Mouse (Mus musculus): ENCODE results near the gene Itgb4. TPM values are rescaled to one million over a fixed set of nuclear protein-coding genes. Genes with fewer than 3 reads are reported as not detected.
A peak's percentile ranks its signal among the peaks of the same experiment; 100 is the strongest.

The Itgb4 gene
- total RNA-seq, 2 experiments from 2014 or later: 3.1 to 4.7 TPM

- DNase-seq: no peak
Observed at GRCm38 (mm10) chr11:115970006-115970673, 4.4 kb upstream of the Itgb4 start.

DNA sequence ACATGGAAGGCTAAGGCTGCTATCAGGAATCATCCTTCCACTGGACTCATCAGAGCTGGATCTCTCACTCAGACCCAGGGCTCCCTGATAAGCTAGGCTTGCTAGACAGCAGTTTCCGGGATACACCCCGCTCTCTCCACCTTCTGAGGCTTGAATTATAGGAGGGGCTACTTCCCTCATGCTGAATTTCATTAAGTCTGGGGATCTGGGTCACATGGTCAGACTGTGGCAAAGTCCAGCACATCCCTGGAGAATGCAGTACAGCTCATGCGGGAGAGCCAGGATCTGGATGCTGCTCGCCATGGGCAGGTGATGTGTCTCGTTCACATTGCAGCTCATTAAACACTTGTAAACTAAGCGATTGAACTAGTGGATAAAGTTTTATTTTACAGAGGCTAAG lies 3.5 kb upstream of the Itgb4 start:
- DNase-seq: no peak

- no peak for DNase-seq
Observed at GRCm38 (mm10) chr11:115975083-115975420, 543 bp downstream of the Itgb4 start.

DNA sequence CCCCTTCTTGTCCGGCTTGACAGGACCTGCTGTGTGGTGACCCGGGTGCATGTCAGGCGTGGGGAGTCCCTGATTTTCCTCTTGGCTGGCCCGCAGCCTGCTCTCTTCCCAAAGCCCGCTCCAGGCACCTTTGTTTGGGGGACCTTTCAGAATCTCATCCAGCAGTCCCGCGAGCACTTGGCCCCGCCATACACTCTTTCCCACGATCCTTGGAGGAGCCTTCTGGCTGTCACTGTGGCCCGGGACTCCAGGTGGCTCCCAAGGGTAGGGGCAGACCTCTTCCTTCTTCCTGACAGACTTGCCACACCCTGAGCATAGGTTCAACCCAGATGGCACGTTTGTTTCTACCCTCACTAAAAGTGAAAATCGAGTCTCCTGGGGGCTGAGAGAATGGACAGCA lies 1.0 kb downstream of the Itgb4 start:
- no peak for DNase-seq

DNA sequence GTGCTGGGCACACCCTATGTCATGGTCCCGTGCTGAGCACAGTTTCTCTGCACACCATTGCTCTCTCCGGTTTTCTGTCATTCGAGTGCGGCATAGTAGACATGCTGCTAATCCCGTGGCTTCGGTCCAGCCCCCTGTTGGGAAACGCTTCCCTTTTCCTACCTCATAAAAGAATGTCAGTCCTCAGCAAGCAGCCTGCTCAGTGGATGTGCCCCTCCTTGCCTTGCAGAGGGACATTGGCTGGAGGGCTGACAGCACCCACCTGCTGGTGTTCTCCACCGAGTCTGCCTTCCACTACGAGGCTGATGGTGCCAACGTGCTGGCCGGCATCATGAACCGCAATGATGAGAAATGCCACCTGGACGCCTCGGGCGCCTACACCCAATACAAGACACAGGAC lies 8.0 kb downstream of the Itgb4 start:
- no peak for DNase-seq

DNA sequence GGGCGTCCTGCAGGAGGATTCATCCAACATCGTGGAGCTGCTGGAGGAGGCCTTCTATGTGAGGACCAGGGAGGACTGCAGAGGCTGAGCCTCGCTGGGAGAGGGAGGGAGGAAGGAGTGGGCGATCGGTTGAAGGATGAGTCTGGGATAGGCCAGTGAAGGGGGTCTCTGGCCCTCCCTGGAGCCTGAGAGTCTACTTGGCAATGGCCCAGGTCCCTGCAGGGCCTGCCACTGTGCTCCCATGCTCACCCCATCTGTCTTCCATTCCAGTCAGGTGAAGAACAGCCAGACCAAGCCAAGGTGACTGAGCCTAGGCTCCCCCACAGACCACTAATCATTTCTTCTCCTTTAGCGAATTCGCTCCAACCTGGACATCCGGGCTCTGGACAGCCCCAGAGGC lies 8.8 kb downstream of the Itgb4 start:
- DNase-seq: no peak

DNA sequence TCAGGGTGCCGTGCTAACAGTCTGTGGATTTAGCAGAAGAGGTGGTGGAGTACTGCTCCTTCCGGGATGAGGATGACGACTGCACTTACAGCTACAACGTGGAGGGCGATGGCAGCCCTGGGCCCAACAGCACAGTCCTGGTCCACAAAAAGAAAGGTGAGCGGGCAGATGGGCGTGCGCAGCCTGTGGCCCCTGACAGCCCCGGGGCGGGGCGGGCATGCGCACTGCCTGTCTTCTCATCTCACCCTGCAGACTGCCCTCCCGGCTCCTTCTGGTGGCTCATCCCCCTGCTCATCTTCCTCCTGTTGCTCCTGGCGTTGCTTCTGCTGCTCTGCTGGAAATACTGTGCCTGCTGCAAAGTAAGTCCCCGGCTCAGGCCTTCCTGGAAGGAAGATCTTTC lies 15.2 kb downstream of the Itgb4 start:
- no peak for DNase-seq

- DNase-seq: no peak
Observed at GRCm38 (mm10) chr11:115992098-115992497, 17.6 kb downstream of the Itgb4 start.

GRCm38 (mm10) chr11:115995256-115995655 lies 20.7 kb downstream of the Itgb4 start:
- no peak for DNase-seq

DNA sequence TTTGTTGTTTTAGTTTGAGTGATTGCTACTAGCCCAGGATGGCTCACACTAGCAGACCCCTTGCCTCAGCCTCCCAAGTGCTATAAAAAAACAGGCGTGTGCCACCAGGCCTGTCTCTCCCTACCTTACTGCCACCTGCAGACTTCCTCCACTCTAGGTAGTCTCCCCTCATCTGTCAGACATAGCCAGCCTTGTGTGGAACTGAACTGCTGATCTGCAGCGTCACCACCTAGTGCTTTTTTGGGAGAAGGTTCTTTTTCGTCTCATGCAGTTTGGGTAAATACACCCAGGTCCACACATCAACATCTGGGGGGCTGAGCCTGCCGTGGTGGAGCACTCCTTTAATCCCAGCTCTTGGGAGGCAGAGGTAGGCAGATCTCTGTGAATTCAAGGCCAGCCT lies 22.5 kb downstream of the Itgb4 start:
- DNase-seq: no peak

GRCm38 (mm10) chr11:115997662-115998061 lies 23.2 kb downstream of the Itgb4 start:
- DNase-seq: no peak

- DNase-seq: no peak
Observed at GRCm38 (mm10) chr11:115999027-115999426, 24.5 kb downstream of the Itgb4 start.

GRCm38 (mm10) chr11:115999538-116000143 lies 25.1 kb downstream of the Itgb4 start:
- DNase-seq: peak; percentile 82

GRCm38 (mm10) chr11:116000607-116001006 lies 26.1 kb downstream of the Itgb4 start:
- no peak for DNase-seq

DNA sequence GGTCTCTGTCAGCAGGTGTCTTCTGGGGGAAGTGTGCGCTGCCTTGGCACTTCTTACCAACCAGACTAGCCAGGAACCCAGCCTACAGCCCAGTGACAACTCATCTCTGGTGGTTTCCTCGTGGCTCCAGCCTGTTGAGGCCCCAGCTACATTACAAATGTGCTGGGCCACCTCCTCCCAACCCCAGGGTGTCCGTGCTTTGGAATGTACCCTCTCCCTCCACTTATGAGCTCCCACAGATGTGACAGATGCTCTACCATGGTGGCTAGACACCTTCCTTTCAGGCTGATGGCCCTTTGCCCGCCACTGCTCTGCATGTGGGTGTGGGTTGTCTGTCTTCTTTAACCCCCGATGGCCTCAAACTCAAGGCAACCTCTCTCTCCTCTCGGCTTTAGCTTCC lies 27.2 kb downstream of the Itgb4 start:
- DNase-seq: no peak

DNA sequence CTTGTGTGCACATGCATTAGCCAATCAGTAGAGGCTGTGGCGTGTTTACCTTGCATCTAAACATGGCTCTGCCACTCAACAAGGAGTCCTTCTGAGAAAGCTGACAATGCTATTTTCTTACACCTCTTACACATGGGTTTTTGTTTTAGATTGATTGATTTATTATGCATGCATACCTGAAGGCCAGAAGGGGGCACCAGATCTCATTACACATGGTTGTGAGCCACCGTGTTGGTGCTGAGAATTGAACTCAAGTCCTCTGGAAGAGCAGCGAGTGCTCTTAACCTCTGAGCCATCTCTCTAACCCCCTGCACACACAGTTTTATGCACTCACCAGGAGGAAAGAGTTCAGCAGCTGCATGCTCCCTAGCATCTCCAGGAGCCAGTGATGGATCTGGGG lies 28.4 kb downstream of the Itgb4 start:
- DNase-seq: no peak

- no peak for DNase-seq
Observed at GRCm38 (mm10) chr11:116004186-116004823, 29.8 kb downstream of the Itgb4 start.

- DNase-seq: peak; percentile 86
Observed at GRCm38 (mm10) chr11:116004840-116005700, 30.6 kb downstream of the Itgb4 start.

- DNase-seq: no peak
Observed at GRCm38 (mm10) chr11:116005701-116006419, 31.4 kb downstream of the Itgb4 start.

DNA sequence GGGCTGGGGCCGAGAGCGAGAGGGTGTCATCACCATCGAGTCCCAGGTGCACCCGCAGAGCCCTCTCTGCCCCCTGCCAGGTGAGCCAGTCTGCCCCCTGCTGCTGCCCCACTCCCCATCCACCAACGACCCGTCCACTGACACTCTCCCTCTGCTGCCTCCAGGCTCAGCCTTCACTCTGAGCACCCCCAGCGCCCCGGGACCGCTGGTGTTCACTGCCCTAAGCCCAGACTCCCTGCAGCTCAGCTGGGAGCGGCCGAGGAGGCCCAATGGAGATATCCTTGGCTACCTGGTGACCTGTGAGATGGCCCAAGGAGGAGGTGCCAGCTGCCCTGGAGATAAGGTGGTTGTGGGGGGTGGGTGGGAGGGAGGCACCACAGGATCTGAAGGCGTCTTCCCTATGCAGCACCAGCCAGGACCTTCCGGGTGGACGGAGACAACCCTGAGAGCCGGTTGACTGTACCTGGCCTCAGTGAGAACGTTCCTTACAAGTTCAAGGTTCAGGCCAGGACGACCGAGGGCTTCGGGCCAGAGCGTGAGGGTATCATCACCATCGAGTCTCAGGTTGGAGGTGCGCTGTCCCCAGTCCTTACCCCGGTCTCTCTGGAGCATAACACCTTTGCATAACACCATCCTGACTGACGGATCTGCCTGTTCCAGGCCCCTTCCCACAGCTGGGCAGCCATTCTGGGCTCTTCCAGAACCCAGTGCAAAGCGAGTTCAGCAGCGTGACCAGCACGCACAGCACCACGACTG lies 32.8 kb downstream of the Itgb4 start:
- no peak for DNase-seq

GRCm38 (mm10) chr11:116008411-116008810 lies 33.9 kb downstream of the Itgb4 start:
- DNase-seq: no peak

All from adrenal gland, postnatal 10 days (tissue).